Mouse (Mus musculus): Measurements from ENCODE around the gene Dip2a.

DNA sequence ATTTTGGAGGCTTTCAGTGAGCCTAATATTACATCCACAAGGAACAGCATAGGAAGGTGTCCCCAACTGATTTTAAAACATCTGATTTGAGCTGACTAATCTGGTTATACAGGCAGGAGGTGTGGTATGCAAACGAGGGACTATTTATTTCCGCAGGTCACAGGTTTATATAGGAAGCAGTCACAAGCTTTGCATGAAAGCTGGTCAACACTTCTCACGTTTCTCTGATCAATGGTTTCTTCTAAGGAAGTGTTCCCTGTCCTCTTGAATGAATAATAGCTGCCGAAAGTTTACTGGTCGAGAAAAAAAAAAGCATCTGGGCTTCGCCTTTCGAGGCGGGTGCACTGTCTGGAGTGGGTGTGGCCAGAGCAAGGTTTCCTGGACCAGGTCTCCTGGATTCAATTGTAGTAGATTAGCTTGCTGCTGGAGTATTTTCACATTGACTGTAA lies 976 bp upstream of the Dip2a start:
- no peak for TF ChIP-seq POLR2A (IDR thresholded peaks at IDR 0.05; ENCODE audit: insufficient read depth, low read depth, low read length)
- TF ChIP-seq CTCF (IDR thresholded peaks at IDR 0.05; ENCODE audit: insufficient read depth, low read depth, low read length) = no peak
